Mouse (Mus musculus): ENCODE data around the gene Sumo3. TPM values are rescaled to one million over a fixed set of nuclear protein-coding genes. Genes with fewer than 3 reads are reported as not detected.

Gene Sumo3
- polyA plus RNA-seq, 1 experiment from 2014 or later, result 389 TPM

DNA sequence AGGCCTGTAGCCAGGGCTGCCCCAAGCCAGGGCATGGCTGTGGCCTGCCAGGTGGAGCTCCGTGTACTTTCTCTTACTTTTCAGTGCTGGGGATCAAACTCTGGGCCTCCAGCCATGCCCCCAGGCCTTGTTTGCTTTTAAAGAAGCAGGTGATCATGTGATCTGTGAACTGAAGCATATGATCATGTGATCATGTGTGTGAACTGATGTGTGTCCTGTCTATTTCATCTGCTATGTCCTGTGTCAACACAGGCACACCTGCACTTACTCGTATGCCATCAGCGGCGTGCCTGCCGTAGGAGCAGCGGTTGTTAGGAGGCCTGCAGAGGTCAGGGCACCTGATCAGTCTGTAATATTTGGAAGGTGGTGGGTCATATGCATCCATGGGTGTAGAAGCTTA is 28.1 kb downstream of the Sumo3 start:
- no peak overlapping the region for H3K9ac ChIP-seq
- H3K27ac ChIP-seq, result no peak overlapping the region
- no peak overlapping the region for H3K4me2 ChIP-seq (replicated peaks)
- no peak overlapping the region for H3K4me3 ChIP-seq
- WGBS, result 83% methylated on average over 6 of the region's 6 CpGs
- H3K27me3 ChIP-seq, result no peaks in the 10 kb centered on the region
- peaks cover 5% of the 10 kb centered on the region; the same call in 1 of the 2 replicates for H3K4me1 ChIP-seq
- ATAC-seq (ENCODE audit: low FRiP score, low read depth), result no peak
- peaks cover 67% of the 10 kb centered on the region for H3K36me3 ChIP-seq
- no peaks in the 10 kb centered on the region for H3K9me3 ChIP-seq

- 77% methylated on average over 13 of the region's 13 CpGs for WGBS
- Histone ChIP-seq H3K4me2 (replicated peaks) (no peak overlapping the region), H3K4me3 (no peak overlapping the region), H3K9ac (no peak overlapping the region), H3K36me3 (peaks cover 69% of the 10 kb centered on the region), H3K27me3 (no peaks in the 10 kb centered on the region), H3K27ac (0 out of 2 replicates have a peak overlapping the region, but pooled peaks have one; percentile 39), H3K9me3 (no peaks in the 10 kb centered on the region), H3K4me1 (peaks cover 5% of the 10 kb centered on the region; the same call in 1 of the 2 replicates)
- ATAC-seq (ENCODE audit: low FRiP score, low read depth), result no peak
These were observed 28.7 kb downstream of the Sumo3 start for GRCm38 (mm10) chr10:77634452-77635231.

DNA sequence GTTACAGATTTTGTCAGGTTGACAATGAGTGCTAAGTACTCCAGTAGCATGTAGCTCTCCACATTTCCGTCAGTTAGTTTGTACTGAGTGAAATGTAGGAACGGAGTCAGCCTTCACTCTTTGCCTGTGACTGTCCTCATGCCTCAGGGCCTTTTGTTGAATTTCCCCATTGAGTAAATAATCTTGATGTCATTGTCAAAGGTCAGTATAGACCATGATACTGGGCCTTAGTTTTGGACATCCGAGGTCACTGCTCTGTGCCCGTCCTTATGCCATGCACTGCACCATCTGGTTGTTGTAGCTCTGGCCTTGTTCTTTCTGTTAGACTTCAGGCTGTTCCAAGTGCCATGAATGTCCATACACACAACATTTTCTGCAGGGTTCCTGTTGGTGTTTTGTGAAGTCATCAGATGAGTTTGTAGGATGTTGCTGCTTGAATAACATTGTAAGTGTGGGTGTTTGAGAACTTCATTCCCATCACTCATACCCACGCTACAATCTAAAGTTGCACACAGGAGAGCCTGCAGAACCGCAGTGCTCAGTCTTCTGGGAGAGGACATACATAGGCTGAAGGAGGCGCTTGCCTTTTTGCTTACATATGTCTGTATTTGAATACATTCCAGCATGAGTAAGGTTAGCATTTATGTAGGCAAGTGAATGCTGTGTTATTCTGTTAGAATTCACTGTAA is 30.5 kb downstream of the Sumo3 start:
- Histone ChIP-seq H3K4me1 (peaks cover 5% of the 10 kb centered on the region; the same call in 1 of the 2 replicates), H3K36me3 (peaks cover 82% of the 10 kb centered on the region), H3K9me3 (no peaks in the 10 kb centered on the region), H3K27me3 (no peaks in the 10 kb centered on the region), H3K9ac (no peak overlapping the region), H3K4me3 (no peak overlapping the region), H3K4me2 (replicated peaks) (no peak overlapping the region), H3K27ac (no peak overlapping the region)
- no peak for ATAC-seq (ENCODE audit: low FRiP score, low read depth)
- 95% methylated on average over 7 of the region's 7 CpGs for WGBS

- Histone ChIP-seq H3K4me2 (replicated peaks) (no peak overlapping the region), H3K36me3 (peaks cover 83% of the 10 kb centered on the region), H3K27ac (no peak overlapping the region), H3K9ac (no peak overlapping the region; the same call in 1 of the 2 replicates), H3K9me3 (no peaks in the 10 kb centered on the region), H3K4me1 (peaks cover 5% of the 10 kb centered on the region; the same call in 1 of the 2 replicates), H3K4me3 (no peak overlapping the region), H3K27me3 (no peaks in the 10 kb centered on the region)
- ATAC-seq (ENCODE audit: low FRiP score, low read depth), result no peak
- 81% methylated on average over 6 of the region's 6 CpGs for WGBS
These were observed 33.1 kb downstream of the Sumo3 start for GRCm38 (mm10) chr10:77638956-77639355.

DNA sequence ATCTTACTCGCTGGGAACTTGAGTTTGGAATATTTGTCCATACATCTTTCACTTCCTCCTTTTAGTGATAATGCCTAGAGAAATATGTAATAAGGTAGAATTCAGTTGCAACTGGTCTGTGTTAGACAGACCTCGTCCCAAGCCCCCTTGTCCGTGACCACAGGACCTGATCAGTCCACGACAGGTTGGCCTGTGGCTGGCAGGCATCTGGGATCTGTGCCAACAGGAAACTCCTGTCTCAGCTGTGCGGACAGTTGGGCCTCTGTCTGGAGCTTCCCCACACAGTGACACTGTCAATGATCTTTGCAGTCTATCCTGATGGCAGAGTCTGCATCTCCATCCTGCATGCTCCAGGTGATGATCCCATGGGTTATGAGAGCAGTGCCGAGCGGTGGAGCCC is 37.3 kb downstream of the Sumo3 start:
- Histone ChIP-seq H3K36me3 (peaks cover 83% of the 10 kb centered on the region), H3K27ac (no peak overlapping the region), H3K9me3 (no peaks in the 10 kb centered on the region), H3K4me3 (no peak overlapping the region), H3K27me3 (no peaks in the 10 kb centered on the region), H3K9ac (no peak overlapping the region), H3K4me2 (replicated peaks) (no peak overlapping the region), H3K4me1 (no peaks in the 10 kb centered on the region)
- 0 out of 2 replicates have a peak, but pooled peaks have one; percentile 26 for ATAC-seq (ENCODE audit: low FRiP score, low read depth)
- 86% methylated on average over 7 of the region's 7 CpGs for WGBS

- Histone ChIP-seq H3K9me3 (no peaks in the 10 kb centered on the region), H3K36me3 (peaks cover 65% of the 10 kb centered on the region), H3K4me2 (replicated peaks) (no peak overlapping the region), H3K27me3 (no peaks in the 10 kb centered on the region), H3K9ac (no peak overlapping the region), H3K4me1 (peaks cover 13% of the 10 kb centered on the region), H3K27ac (no peak overlapping the region), H3K4me3 (no peak overlapping the region)
- ATAC-seq (ENCODE audit: low FRiP score, low read depth), result no peak
- WGBS, result 91% methylated on average over 5 of the region's 5 CpGs
These were observed 39.7 kb downstream of the Sumo3 start for GRCm38 (mm10) chr10:77645571-77645970.

DNA sequence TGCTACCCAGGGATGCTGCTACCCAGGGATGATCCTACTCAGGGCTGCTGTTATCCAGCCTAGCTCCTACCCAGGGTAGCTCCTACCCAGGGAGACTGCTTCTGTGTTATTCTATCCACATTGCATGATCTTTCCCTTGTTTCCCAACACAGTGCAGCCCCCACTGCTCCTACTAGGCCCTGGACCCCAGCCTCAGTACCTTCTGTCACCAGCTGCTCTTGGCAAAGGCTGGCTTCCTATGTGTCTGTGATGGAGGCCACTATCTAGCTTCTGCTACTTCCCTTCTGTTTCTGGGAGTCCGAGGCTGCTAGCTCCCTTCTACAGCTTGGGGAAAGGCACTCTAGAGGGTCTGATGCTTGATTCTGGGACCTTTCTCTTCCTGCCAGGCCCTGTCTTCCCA is 41.6 kb downstream of the Sumo3 start:
- Histone ChIP-seq H3K27ac (no peak overlapping the region), H3K9ac (no peak overlapping the region), H3K4me1 (peaks cover 13% of the 10 kb centered on the region), H3K27me3 (no peaks in the 10 kb centered on the region), H3K9me3 (no peaks in the 10 kb centered on the region), H3K4me3 (no peak overlapping the region), H3K4me2 (replicated peaks) (no peak overlapping the region), H3K36me3 (peaks cover 48% of the 10 kb centered on the region)
- 75% methylated on average over 1 of the region's 1 CpGs for WGBS
- ATAC-seq (ENCODE audit: low FRiP score, low read depth), result no peak

GRCm38 (mm10) chr10:77647901-77648300 is 42.0 kb downstream of the Sumo3 start:
- H3K27me3 ChIP-seq, result no peaks in the 10 kb centered on the region
- no peak overlapping the region for H3K4me2 ChIP-seq (replicated peaks)
- 83% methylated on average over 8 of the region's 8 CpGs for WGBS
- peaks cover 13% of the 10 kb centered on the region for H3K4me1 ChIP-seq
- H3K4me3 ChIP-seq, result no peak overlapping the region
- no peak overlapping the region for H3K27ac ChIP-seq
- H3K9ac ChIP-seq, result no peak overlapping the region
- H3K9me3 ChIP-seq, result no peaks in the 10 kb centered on the region
- ATAC-seq (ENCODE audit: low FRiP score, low read depth), result no peak
- H3K36me3 ChIP-seq, result peaks cover 45% of the 10 kb centered on the region

- Histone ChIP-seq H3K27me3 (no peaks in the 10 kb centered on the region), H3K36me3 (peaks cover 4% of the 10 kb centered on the region; the same call in 1 of the 2 replicates), H3K9me3 (no peaks in the 10 kb centered on the region), H3K9ac (no peak overlapping the region), H3K4me3 (no peak overlapping the region), H3K4me2 (replicated peaks) (no peak overlapping the region), H3K27ac (no peak overlapping the region), H3K4me1 (peaks cover 13% of the 10 kb centered on the region)
- no peak for ATAC-seq (ENCODE audit: low FRiP score, low read depth)
- WGBS, result 85% methylated on average over 9 of the region's 9 CpGs
These were observed 46.1 kb downstream of the Sumo3 start for GRCm38 (mm10) chr10:77652046-77652445.

DNA sequence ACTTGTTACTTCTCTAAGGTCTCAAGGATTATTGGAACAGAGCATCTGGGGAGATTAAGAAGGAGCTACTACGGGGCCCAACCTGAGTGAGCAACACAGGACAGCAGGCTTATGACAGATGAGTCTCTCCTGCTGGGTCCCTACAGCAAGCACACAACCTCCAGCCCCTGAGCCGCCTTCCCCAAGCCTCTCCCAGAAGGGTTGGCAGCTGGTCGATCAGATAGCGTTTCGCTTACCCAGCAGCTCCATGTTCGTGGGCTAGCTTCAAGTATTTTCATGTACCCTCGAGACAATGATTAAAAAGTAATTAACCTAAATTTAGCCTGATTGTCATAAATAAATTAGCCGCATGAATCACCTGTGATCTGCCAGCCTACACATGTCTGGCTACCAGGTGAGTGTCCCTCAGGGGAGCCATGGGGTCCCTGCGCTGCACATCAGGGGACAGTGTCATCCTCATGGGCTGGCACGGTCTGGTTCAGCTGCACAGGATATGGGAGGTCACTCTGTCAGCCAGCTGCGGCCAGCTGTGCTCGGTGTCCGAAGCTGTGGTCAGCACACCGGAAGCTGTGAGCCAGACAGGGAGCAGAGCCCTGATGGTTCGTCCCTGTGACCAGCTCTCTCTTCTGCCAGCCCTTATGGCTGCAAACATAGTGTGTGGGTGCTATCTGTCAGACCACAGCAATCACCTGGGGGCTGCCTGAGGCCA is 52.5 kb downstream of the Sumo3 start:
- no peak overlapping the region for H3K9ac ChIP-seq
- no peaks in the 10 kb centered on the region for H3K9me3 ChIP-seq
- no peak overlapping the region for H3K4me3 ChIP-seq
- H3K36me3 ChIP-seq, result no peaks in the 10 kb centered on the region
- H3K27ac ChIP-seq, result no peak overlapping the region
- no peak for ATAC-seq (ENCODE audit: low FRiP score, low read depth)
- H3K4me2 ChIP-seq (replicated peaks), result no peak overlapping the region
- H3K4me1 ChIP-seq, result peaks cover 16% of the 10 kb centered on the region
- WGBS, result 63% methylated on average over 15 of the region's 15 CpGs
- H3K27me3 ChIP-seq, result peaks cover 1% of the 10 kb centered on the region; the same call in 1 of the 2 replicates

DNA sequence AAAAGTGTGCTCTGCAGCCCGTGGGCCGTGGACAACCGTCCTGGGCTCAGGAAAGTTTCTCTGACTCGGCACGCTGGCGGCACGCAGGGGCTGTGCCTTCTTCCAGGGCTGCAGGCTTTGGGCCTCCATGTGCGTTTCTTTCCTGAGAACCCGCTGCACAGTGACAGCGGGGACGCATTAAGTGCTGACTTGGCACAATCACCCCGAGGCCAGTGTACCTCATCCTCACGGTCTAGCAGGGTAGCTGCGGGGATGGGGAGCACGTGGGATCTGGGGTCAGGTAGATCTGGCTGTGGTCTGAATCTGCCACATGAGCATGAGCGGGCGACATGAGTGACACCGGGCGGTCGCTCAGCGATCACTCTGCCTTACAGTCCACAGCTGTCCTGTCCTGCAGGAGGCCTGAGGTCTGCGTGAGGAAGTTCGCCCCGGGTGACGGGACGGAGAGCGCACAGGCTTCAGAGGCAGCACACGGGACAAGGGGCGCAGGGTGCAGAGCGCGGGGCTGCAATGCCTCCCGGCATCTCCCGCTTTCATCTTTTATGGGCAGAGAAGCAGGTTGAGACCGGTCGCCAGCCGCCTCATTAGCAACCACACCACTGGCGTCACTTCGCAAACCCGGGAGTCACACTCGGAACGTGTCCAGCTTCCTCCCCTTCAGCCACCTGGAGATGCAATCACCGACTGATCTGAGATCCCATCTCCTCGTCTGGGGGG is 58.2 kb downstream of the Sumo3 start:
- no peaks in the 10 kb centered on the region for H3K9me3 ChIP-seq
- peaks cover 19% of the 10 kb centered on the region for H3K27me3 ChIP-seq
- H3K4me3 ChIP-seq, result peak overlapping the region; percentile 20; the same call in 1 of the 2 replicates
- 18% methylated on average over 43 of the region's 43 CpGs for WGBS
- peak; percentile 38; the same call in 1 of the 2 replicates for ATAC-seq (ENCODE audit: low FRiP score, low read depth)
- H3K27ac ChIP-seq, result no peak overlapping the region; the same call in 1 of the 2 replicates
- H3K36me3 ChIP-seq, result no peaks in the 10 kb centered on the region
- H3K4me2 ChIP-seq (replicated peaks), result peak overlapping the region; percentile 57
- peak overlapping the region; percentile 43; the same call in 1 of the 2 replicates for H3K9ac ChIP-seq
- peaks cover 31% of the 10 kb centered on the region for H3K4me1 ChIP-seq
